Mouse (Mus musculus): ENCODE results near the gene Olfr800. TPM values are rescaled to one million over a fixed set of nuclear protein-coding genes. Genes with fewer than 3 reads are reported as not detected.

Olfr800 gene
- polyA plus RNA-seq, 1 experiment from 2014 or later: not detected

Other genes starting within 250 kb of the Olfr800 start
- gene Olfr786, start 230.4 kb upstream of the Olfr800 start, polyA plus RNA-seq (2015; fragmentation: Nextera tagmentation; extraction: Ambion mirVana): not detected in 2 replicates
- not detected in 2 replicates for gene Olfr787, start 195.8 kb upstream of the Olfr800 start, polyA plus RNA-seq (2015; fragmentation: Nextera tagmentation; extraction: Ambion mirVana)
- not detected in 2 replicates for gene Olfr788, start 186.7 kb upstream of the Olfr800 start, polyA plus RNA-seq (2015; fragmentation: Nextera tagmentation; extraction: Ambion mirVana)
- not detected in 2 replicates for gene Olfr789, start 172.9 kb upstream of the Olfr800 start, polyA plus RNA-seq (2015; fragmentation: Nextera tagmentation; extraction: Ambion mirVana)
- not detected in 2 replicates for gene Olfr790, start 159.2 kb upstream of the Olfr800 start, polyA plus RNA-seq (2015; fragmentation: Nextera tagmentation; extraction: Ambion mirVana)
- not detected in 2 replicates for gene Olfr791, start 135.9 kb upstream of the Olfr800 start, polyA plus RNA-seq (2015; fragmentation: Nextera tagmentation; extraction: Ambion mirVana)
- gene Olfr792, start 118.5 kb upstream of the Olfr800 start, polyA plus RNA-seq (2015; fragmentation: Nextera tagmentation; extraction: Ambion mirVana): not detected in 2 replicates
- not detected in 2 replicates for gene Olfr794, start 90.0 kb upstream of the Olfr800 start, polyA plus RNA-seq (2015; fragmentation: Nextera tagmentation; extraction: Ambion mirVana)
- gene Olfr796, start 45.1 kb upstream of the Olfr800 start, polyA plus RNA-seq (2015; fragmentation: Nextera tagmentation; extraction: Ambion mirVana): not detected in 2 replicates
- not detected in 2 replicates for gene Olfr798, start 29.8 kb upstream of the Olfr800 start, polyA plus RNA-seq (2015; fragmentation: Nextera tagmentation; extraction: Ambion mirVana)
- not detected in 2 replicates for gene Olfr799, start 20.2 kb upstream of the Olfr800 start, polyA plus RNA-seq (2015; fragmentation: Nextera tagmentation; extraction: Ambion mirVana)
- gene Olfr801, start 16.2 kb downstream of the Olfr800 start, polyA plus RNA-seq (2015; fragmentation: Nextera tagmentation; extraction: Ambion mirVana): not detected in 2 replicates
- gene Olfr802, start 30.5 kb downstream of the Olfr800 start, polyA plus RNA-seq (2015; fragmentation: Nextera tagmentation; extraction: Ambion mirVana): 0.08 TPM in 1 of 2 replicates, not detected in the other
- gene Olfr803, start 36.6 kb downstream of the Olfr800 start, polyA plus RNA-seq (2015; fragmentation: Nextera tagmentation; extraction: Ambion mirVana): not detected in 2 replicates
- not detected in 2 replicates for gene Olfr804, start 45.5 kb downstream of the Olfr800 start, polyA plus RNA-seq (2015; fragmentation: Nextera tagmentation; extraction: Ambion mirVana)
- gene Olfr805, start 71.7 kb downstream of the Olfr800 start, polyA plus RNA-seq (2015; fragmentation: Nextera tagmentation; extraction: Ambion mirVana): not detected in 2 replicates
- gene Olfr806, start 84.2 kb downstream of the Olfr800 start, polyA plus RNA-seq (2015; fragmentation: Nextera tagmentation; extraction: Ambion mirVana): not detected in 2 replicates
- not detected in 2 replicates for gene Olfr807, start 100.1 kb downstream of the Olfr800 start, polyA plus RNA-seq (2015; fragmentation: Nextera tagmentation; extraction: Ambion mirVana)
- not detected in 2 replicates for gene Olfr808, start 107.8 kb downstream of the Olfr800 start, polyA plus RNA-seq (2015; fragmentation: Nextera tagmentation; extraction: Ambion mirVana)
- gene Olfr809, start 116.9 kb downstream of the Olfr800 start, polyA plus RNA-seq (2015; fragmentation: Nextera tagmentation; extraction: Ambion mirVana): not detected in 2 replicates
- not detected in 2 replicates for gene Olfr810, start 137.2 kb downstream of the Olfr800 start, polyA plus RNA-seq (2015; fragmentation: Nextera tagmentation; extraction: Ambion mirVana)
- gene Olfr811, start 146.7 kb downstream of the Olfr800 start, polyA plus RNA-seq (2015; fragmentation: Nextera tagmentation; extraction: Ambion mirVana): not detected in 2 replicates
- not detected in 2 replicates for gene Olfr812, start 188.4 kb downstream of the Olfr800 start, polyA plus RNA-seq (2015; fragmentation: Nextera tagmentation; extraction: Ambion mirVana)
- not detected in 2 replicates for gene Olfr813, start 197.7 kb downstream of the Olfr800 start, polyA plus RNA-seq (2015; fragmentation: Nextera tagmentation; extraction: Ambion mirVana)
- gene Olfr814, start 222.2 kb downstream of the Olfr800 start, polyA plus RNA-seq (2015; fragmentation: Nextera tagmentation; extraction: Ambion mirVana): not detected in 2 replicates
- gene Olfr815, start 248.2 kb downstream of the Olfr800 start, polyA plus RNA-seq (2015; fragmentation: Nextera tagmentation; extraction: Ambion mirVana): not detected in 2 replicates

Data from neural tube, embryonic 15.5 days (tissue).